Mouse (Mus musculus) hematopoietic stem cell, adult 5-6 weeks (primary cell): ENCODE data around the gene Ttc29. TPM values are rescaled to one million over a fixed set of nuclear protein-coding genes. Genes with fewer than 3 reads are reported as not detected.

Experiments used
- ATAC-seq, 2 experiments: fragments of 125-278 bp in 1 of 2; replicated peaks in 1 of 2; 2 replicates each; pipeline ENCODE4 v1.8.0; 2016 to 2017; ENCODE audit warnings: inconsistent platforms in 2 of 2, mild to moderate bottlenecking in 2 of 2, moderate number of reproducible peaks in 2 of 2, low read depth in 1 of 2, moderate TSS enrichment in 1 of 2; ENCODE audit not compliant: low FRiP score in 2 of 2, poor library complexity in 2 of 2, severe bottlenecking in 2 of 2, insufficient read depth in 1 of 2, low TSS enrichment in 1 of 2
- total RNA-seq: library from RNA; stranded (forward); fragments of 172-1452, 232-1000 nt; gene quantifications from 2 replicates; pipeline ENCODE4 v1.2.3, GENCODE M21; 2017

The Ttc29 gene
- total RNA-seq, 1 experiment from 2014 or later = not detected

DNA sequence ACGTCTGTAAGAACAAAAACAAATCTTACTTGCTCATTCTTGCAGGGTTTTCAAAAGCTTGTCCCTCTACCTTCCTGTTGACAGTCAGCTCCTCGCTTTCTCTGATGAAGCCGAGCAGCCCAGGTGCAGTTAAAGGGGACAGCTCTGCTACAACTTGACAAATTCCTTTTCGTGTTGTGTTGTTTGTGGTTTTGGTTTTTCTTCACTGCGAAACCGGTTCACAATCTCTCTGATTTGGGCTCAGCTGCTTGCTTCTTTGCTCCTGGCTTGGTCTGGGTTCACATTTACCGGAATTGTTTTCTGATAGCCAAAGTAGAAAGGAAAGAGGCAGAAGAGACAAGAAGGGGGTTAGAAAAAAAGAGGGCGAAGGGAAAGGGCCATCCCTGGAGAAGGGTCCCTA is 221.2 kb downstream of the Ttc29 start:
- ATAC-seq = no peak

DNA sequence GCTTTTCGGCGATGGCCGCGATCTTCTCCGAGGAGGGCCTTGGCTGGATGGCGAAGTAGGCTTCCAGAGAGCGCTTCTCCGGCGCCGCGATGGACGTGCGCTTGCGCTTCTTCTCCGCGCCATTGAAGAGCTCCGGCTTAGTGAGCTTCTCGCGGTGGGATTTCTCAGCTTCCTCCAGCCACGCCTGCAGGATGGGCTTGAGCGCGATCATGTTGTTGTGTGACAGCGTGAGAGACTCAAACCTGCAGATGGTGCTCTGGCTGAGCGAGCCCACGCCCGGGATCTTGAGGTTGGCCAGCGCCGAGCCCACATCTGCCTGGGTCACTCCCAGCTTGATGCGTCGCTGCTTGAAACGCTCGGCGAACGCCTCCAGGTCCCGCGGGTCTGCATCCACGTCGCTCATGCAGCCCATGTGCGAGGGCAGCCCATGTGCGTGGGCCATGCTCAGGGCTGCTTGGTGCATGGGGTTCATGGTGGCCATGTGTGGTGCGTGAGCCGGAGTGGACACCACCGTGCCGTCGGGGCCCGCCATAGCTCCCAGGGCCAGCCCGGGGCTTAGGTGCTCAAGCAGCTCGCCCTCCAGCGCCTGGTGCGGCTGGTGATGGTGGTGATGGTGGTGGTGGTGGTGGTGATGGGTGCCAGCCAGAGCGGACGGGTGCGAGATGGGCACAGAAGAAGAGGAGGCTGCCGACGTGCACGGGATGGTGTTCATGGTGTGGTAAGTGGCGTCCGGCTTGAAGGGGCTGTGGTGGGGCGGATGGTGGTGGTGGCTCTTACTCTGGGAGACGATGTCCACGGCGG is 221.9 kb downstream of the Ttc29 start:
- no peak for ATAC-seq

DNA sequence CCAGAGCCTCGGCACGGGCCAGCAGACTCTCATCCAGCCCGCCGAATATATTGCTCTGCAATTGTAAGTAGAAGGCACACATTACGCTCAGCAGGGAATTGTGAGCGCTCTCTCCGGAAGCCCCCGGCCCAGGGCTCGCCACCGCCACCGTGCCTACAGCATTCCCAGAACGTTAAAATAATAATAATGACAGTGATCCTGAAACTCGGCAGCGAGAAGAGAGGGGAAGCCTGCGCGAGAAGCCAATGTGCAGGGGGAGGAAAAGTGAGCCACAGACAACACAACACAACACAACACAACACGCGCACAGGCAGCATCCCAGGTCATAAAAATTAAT is 222.5 kb downstream of the Ttc29 start:
- ATAC-seq = no peak

DNA sequence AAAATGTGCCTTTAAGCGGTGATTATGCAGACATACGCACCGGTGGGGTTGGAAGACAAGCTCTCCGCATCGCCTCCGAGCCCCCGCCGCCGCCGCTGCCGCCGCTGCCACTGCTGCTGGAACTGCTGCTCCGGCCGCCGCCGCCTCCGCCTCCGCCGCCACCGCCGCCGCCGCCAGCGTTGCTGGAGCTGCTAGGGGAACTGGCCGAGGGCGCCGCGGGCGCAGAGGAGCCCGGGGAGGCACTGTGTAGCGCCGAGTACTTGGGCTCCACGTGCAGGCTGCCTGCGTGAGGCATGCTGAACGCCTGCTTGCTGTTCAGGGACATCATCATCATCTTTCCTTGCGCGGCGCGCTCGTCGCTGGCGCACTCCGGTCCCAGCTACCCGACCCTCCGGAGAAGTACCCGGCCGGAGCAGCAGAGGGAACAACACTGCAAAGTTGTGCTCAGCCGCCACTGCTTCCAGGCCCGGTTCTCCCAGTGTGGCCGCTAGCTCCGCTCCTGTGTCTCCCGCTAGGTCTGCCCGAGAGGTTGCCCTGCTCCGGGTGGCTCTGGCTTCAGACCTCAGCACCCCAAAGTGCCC is 223.1 kb downstream of the Ttc29 start, which contains the start of gene Pou4f2:
TSS of gene Pou4f2 (minus strand) at position 575 of the 581 bp plus-strand sequence.
- peak in 1 of 2 experiments; percentile 19; a peak in 1 of 4 replicates for ATAC-seq

DNA sequence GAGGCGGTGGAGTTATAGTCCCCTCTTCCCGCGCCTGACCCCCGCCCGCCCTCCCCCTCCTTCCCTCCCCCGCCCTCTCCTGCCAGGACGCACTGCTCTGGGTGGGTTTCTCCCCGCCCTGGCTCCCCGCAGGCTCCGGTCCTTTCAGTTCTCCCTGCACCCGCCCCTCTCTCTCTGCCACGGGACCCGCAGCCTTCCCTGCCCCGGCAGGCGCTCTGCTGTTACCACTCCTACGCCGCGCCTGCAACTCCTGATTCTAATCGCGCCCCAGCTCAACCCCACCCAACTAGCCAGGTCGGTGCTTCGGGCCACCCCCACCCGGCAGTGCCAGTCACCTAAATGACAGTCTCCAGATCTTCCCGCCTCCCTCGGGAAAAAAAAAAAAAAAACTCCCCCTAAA is 223.6 kb downstream of the Ttc29 start:
- no peak for ATAC-seq

DNA sequence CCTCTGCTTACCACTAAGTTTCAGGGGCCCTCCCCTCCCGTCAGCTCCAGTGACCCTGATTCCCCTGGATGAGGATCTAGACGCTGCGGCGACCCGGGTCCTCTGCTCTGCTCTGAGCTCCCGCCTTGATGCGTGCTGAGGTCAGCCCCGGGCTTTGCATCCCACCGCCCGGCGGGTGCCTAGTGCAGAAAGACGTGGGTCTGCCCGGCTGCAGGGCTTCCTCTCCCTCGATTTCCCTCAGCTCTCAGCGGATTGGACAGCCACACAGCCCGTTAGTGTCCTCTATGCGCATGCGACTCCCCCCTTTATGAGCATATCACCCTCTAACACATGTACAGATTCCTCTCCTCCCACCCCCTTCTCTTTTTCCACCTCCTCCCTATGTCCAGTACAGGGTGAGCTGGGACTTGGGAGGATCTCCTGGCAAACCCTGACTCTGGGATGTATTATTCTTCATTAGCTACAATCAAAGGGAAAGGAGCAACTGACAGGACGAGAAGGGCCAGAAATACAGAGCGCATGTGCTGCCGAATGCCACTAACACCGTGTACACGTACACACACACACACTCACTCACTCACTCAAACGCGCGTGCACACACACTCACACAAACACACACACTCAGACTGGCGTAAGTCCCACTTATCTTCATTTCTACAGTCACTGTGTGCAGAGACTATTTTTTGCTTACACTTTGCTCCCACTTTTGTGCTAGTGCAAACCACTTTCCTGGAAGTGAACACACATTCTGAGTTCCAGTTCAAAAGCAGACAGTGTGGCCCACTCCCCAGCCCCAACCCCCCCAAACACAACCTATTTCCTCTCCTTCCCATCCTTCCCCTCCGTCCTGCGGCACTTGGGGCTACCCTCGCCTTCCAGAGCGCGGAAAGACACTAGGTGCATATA is 224.3 kb downstream of the Ttc29 start:
- no peak for ATAC-seq

DNA sequence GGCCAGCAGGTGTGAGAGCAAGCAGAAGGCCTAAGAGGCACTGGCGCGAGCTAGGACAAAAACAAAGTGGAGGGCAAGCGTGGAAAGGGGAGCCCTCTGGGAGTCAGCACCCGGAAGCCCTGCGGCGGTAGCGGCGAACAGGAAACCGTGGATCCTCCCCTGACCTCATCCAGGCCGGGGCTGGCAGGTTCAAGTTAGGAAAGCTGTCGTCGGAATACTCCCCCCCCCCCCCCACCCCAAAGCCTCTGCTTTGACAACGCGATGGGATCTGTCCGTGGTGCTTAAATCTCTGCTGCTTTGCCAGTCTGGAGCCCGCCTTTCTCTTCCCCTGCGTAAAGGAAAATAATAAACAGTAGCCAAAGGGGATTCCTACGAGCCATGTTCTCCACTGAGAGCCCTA is 225.0 kb downstream of the Ttc29 start:
- ATAC-seq = peak in 1 of 2 experiments; percentile 25; a peak in 1 of 4 replicates

DNA sequence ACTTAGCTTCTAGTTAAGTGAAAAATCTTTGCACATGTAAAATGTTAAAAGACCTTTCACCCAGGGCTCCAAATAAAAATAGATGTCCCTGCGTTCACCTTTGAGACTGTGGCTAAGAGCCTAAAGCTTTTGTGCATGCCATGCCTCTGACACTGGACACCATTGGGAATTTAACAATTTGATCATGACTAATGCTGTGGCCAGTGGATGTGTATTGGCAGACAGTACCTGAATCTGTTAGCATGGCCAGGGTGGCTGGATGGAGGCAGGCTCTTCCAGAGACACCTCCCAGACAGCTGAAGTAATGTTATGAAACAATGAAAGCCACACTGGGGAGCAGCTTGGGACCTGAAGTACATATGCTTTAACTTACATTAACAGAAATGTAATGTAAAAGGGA is 229.7 kb downstream of the Ttc29 start:
- no peak for ATAC-seq

Other genes starting within 250 kb of the Ttc29 start
- gene Pou4f2, start 223.3 kb downstream of the Ttc29 start, total RNA-seq = not detected in 2 replicates